Mouse (Mus musculus) G1E (cell line): ENCODE data around the gene Methig1.

ENCODE experiments used
- CTCF ChIP-seq: IDR thresholded peaks from 2 replicates; pipeline ENCODE4 v1.5.1; 2012; ENCODE audit warnings: low read depth, low read length, inconsistent platforms, mixed read lengths
- GATA1 ChIP-seq: IDR thresholded peaks from 2 replicates; pipeline ENCODE4 v1.6.1; 2012; ENCODE audit warnings: borderline replicate concordance, low read length, inconsistent platforms, mixed read lengths
- GATA2 ChIP-seq: IDR thresholded peaks from 2 replicates; pipeline ENCODE4 v1.6.1; 2012; ENCODE audit warnings: low read depth, low read length, inconsistent platforms, borderline replicate concordance
- POLR2AphosphoS5 ChIP-seq: IDR thresholded peaks from 2 replicates; pipeline ENCODE4 v1.6.1; 2012; ENCODE audit warnings: low read depth, low read length, inconsistent platforms; ENCODE audit not compliant: insufficient replicate concordance

DNA sequence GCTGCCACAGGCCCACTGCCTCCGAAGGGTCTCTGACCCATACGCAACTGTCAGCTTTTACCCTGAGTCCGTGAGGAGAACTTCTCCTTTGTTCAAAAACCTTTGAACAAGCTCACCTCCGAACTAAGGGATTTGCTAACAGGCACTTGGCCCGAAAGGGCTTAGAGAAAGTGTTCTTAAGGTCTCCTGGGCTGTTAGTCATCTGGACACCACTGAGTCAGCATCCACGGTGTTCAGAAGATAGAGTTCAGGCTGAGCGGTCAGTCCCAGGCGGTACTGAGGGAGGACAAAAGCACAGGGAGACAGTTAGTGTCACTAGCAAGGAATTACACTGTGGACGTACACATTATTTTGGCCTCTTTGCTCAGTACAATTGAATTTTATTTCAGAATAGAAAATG lies 35.9 kb downstream of the Methig1 start:
- no peak for TF ChIP-seq CTCF
- no peak for TF ChIP-seq POLR2AphosphoS5
- no peak for TF ChIP-seq GATA2
- no peak for TF ChIP-seq GATA1
